Mouse (Mus musculus): ENCODE data around the gene Asna1.

The Asna1 gene

GRCm38 (mm10) chr8:84989810-84990209 is 35.3 kb downstream of the Asna1 start:
- peak; percentile 89 to 93 for DNase-seq (ENCODE audit: low spot score in 2 of 2)

- DNase-seq (ENCODE audit: low spot score in 2 of 2): no peak
These were observed 35.8 kb downstream of the Asna1 start for GRCm38 (mm10) chr8:84989311-84989731.

GRCm38 (mm10) chr8:84987903-84988302 is 37.2 kb downstream of the Asna1 start:
- no peak for DNase-seq (ENCODE audit: low spot score in 2 of 2)

GRCm38 (mm10) chr8:84987388-84987787 is 37.7 kb downstream of the Asna1 start:
- no peak for DNase-seq (ENCODE audit: low spot score in 2 of 2)

- no peak for DNase-seq (ENCODE audit: low spot score in 2 of 2)
These were observed 38.6 kb downstream of the Asna1 start for GRCm38 (mm10) chr8:84986379-84986945.

GRCm38 (mm10) chr8:84985684-84986378 is 39.2 kb downstream of the Asna1 start:
- DNase-seq (ENCODE audit: low spot score in 2 of 2): peak; percentile 82 to 86

GRCm38 (mm10) chr8:84985049-84985683 is 39.9 kb downstream of the Asna1 start:
- peak in 1 of 2 experiments; percentile 28 for DNase-seq (ENCODE audit: low spot score in 2 of 2)

- DNase-seq (ENCODE audit: low spot score in 2 of 2): no peak
These were observed 40.6 kb downstream of the Asna1 start for GRCm38 (mm10) chr8:84984294-84985048.

- no peak for DNase-seq (ENCODE audit: low spot score in 2 of 2)
These were observed 42.5 kb downstream of the Asna1 start for GRCm38 (mm10) chr8:84982499-84983011.

GRCm38 (mm10) chr8:84981644-84982498 is 43.2 kb downstream of the Asna1 start:
- DNase-seq (ENCODE audit: low spot score in 2 of 2): no peak

GRCm38 (mm10) chr8:84980622-84981358 is 44.3 kb downstream of the Asna1 start:
- DNase-seq (ENCODE audit: low spot score in 2 of 2): peak in 1 of 2 experiments; percentile 45

GRCm38 (mm10) chr8:84979599-84980421 is 45.3 kb downstream of the Asna1 start:
- peak; percentile 85 to 88 for DNase-seq (ENCODE audit: low spot score in 2 of 2)

GRCm38 (mm10) chr8:84978248-84978940 is 46.7 kb downstream of the Asna1 start, which contains the start of gene Junb:
Gene Junb (minus strand): TSS chr8:84978718.
- DNase-seq (ENCODE audit: low spot score in 2 of 2): peak; percentile 73 to 80

GRCm38 (mm10) chr8:84977435-84978247 is 47.4 kb downstream of the Asna1 start:
- DNase-seq (ENCODE audit: low spot score in 2 of 2): peak; percentile 62 to 66

GRCm38 (mm10) chr8:84976763-84977434 is 48.2 kb downstream of the Asna1 start:
- DNase-seq (ENCODE audit: low spot score in 2 of 2): no peak

GRCm38 (mm10) chr8:84976031-84976762 is 48.9 kb downstream of the Asna1 start:
- peak; percentile 92 for DNase-seq (ENCODE audit: low spot score in 2 of 2)

GRCm38 (mm10) chr8:84975434-84975833 is 49.6 kb downstream of the Asna1 start:
- DNase-seq (ENCODE audit: low spot score in 2 of 2): peak; percentile 71 to 78
